Mouse (Mus musculus) liver, adult 2 months (tissue): Measurements from ENCODE around the gene Gm27179. TPM values are rescaled to one million over a fixed set of nuclear protein-coding genes. Genes with fewer than 3 reads are reported as not detected.
"Not testable (repeated sequence)": the region's sequence is repeated elsewhere in the genome, so short reads cannot be mapped to it uniquely, and the experiment has no call there.

Source experiments
- DNase-seq: peaks from one replicate; pipeline ENCODE4 v3.0.0-alpha.2; 2011; ENCODE audit warnings: low read depth, low spot score; ENCODE audit errors: extremely low read depth
- H3K27ac ChIP-seq: fragments of 200-500 bp; replicated peaks from 2 replicates; pipeline ENCODE4 v1.5.1; 2012; ENCODE audit warnings: low read depth, mild to moderate bottlenecking, control low read depth, inconsistent platforms, low read length; ENCODE audit not compliant: insufficient read depth
- H3K27me3 ChIP-seq: fragments of 200-500 bp; 2 replicates; pipeline ENCODE4 v1.6.1; 2012; ENCODE audit warnings: mild to moderate bottlenecking, moderate library complexity, low read length, inconsistent platforms; ENCODE audit not compliant: control insufficient read depth, insufficient read depth
- H3K36me3 ChIP-seq: fragments of 200-500 bp; 2 replicates; pipeline ENCODE4 v1.6.1; 2012; ENCODE audit warnings: low read length, inconsistent platforms; ENCODE audit not compliant: control insufficient read depth, insufficient read depth
- H3K4me1 ChIP-seq: fragments of 200-500 bp; 2 replicates; pipeline ENCODE4 v1.6.1; 2011; ENCODE audit warnings: low read length; ENCODE audit not compliant: control insufficient read depth, insufficient read depth
- H3K4me3 ChIP-seq: fragments of 200-500 bp; 2 replicates; pipeline ENCODE4 v1.5.1; 2011; ENCODE audit warnings: low read depth, mild to moderate bottlenecking, control low read depth, low read length, moderate library complexity; ENCODE audit not compliant: insufficient read depth
- H3K79me2 ChIP-seq: fragments of 200-500 bp; 2 replicates; pipeline ENCODE4 v1.6.1; 2012; ENCODE audit warnings: inconsistent platforms, mild to moderate bottlenecking, low read length, moderate library complexity; ENCODE audit not compliant: control insufficient read depth, insufficient read depth
- H3K9ac ChIP-seq: fragments of 200-500 bp; 2 replicates; pipeline ENCODE4 v1.6.1; 2012; ENCODE audit warnings: low read depth, mild to moderate bottlenecking, control low read depth, inconsistent platforms, low read length
- WGBS: fragments of 180-500 bp; shearing (Covaris S2); methylation state at CpG from one replicate; pipeline ENCODE4 v1.1.7; 2018; 5-methylcytosine and 5-hydroxymethylcytosine counted together
- polyA plus RNA-seq: library from polyadenylated mRNA; depleted of rRNA; stranded (reverse); fragments of >200 nt; gene quantifications from 2 replicates; pipeline ENCODE4 v1.2.3, GENCODE M21; 2012
- total RNA-seq: library from RNA; depleted of rRNA; stranded (reverse); fragments of >200 nt; gene quantifications from 2 replicates; pipeline ENCODE4 v1.2.3, GENCODE M21; 2014

Gm27179 gene
- total and polyA plus RNA-seq, 2 experiments = not detected

- not testable (repeated sequence) for H3K27ac ChIP-seq, H3K79me2 ChIP-seq, H3K9ac ChIP-seq, DNase-seq, H3K4me1 ChIP-seq, H3K4me3 ChIP-seq, H3K36me3 ChIP-seq, H3K27me3 ChIP-seq
- WGBS = no CpG with 5 or more reads among the region's 3 CpGs
These were observed 17.8 kb downstream of the Gm27179 start for GRCm38 (mm10) chr14:69494522-69494921.

GRCm38 (mm10) chr14:69488001-69488400 is 24.3 kb downstream of the Gm27179 start:
- not testable (repeated sequence) for DNase-seq, H3K27ac ChIP-seq, H3K4me3 ChIP-seq, H3K36me3 ChIP-seq, H3K79me2 ChIP-seq, H3K27me3 ChIP-seq, H3K9ac ChIP-seq, H3K4me1 ChIP-seq
- no CpG with 5 or more reads among the region's 10 CpGs for WGBS

DNA sequence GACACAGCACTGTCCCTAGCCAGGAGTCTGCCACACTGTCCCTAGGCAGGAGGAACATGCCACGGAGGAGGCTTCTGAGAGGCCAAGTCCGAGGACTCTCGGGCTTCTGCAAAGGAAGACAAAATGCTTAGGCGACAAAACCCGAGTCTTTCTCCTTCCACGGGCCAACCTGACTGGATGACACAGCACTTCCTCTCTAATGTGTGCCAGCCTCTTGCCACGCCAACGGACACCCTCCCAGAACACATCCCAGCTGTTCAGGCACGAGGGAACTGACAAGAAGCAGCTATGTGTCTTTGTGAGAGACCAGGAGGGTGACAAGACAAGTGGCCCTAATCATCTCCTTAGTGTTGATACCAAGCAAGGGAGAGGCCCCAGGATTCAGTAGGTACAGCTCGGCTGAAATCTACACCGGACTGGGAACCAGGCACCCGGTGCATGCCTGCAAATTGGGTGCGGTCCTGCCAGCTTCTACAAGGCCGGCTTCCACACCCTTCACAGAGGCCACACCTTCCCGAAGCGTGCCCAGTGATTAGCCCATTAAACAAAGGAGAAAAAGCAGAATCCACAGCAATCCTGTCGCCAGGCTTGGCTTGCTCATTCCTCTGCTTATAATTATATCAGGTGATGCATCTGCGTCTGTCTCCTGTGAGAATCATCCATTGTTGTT is 26.7 kb downstream of the Gm27179 start:
- not testable (repeated sequence) for H3K4me3 ChIP-seq, H3K36me3 ChIP-seq, H3K27ac ChIP-seq, H3K4me1 ChIP-seq, H3K27me3 ChIP-seq, H3K9ac ChIP-seq, DNase-seq, H3K79me2 ChIP-seq
- no CpG with 5 or more reads among the region's 18 CpGs for WGBS

DNA sequence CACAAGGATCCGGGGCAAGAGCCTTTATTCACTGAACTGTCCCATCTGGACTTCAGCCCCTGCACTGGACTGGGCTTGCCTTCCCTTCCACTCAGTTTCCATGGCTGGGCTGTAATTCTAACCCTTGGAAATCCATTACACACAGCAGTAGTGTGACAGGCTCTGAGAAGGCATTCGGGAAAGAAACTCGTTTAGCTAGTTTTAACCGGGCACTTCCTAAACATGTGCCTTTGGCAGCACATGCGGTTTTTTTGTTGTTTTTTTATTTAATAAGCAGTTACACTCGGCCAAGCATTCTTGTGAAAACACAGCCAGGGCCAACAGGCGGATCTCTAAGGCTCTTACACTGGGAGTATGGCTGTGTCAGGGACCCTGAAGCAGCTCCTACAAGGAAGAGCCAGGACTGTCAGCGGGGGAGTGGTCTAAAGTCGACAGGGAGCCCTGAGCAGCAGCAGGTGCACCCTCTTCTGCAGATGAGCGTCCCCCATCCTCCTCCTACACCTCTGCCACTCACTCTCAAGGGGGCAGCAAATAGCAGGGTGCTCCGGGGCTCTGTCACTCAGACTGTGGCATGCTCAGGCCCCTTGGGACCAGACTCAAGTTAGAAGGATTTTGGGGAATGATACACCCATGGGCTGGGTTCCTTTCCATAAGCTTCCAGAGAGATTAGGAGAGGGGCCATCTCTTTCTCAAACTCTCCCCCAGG is 38.3 kb downstream of the Gm27179 start:
- DNase-seq, H3K79me2 ChIP-seq, H3K27ac ChIP-seq, H3K27me3 ChIP-seq, H3K4me1 ChIP-seq, H3K36me3 ChIP-seq, H3K4me3 ChIP-seq, H3K9ac ChIP-seq: not testable (repeated sequence)
- WGBS = no CpG with 5 or more reads among the region's 11 CpGs

GRCm38 (mm10) chr14:69473322-69473721 is 39.0 kb downstream of the Gm27179 start:
- WGBS = no CpG with 5 or more reads among the region's 2 CpGs
- DNase-seq = not testable (repeated sequence)

GRCm38 (mm10) chr14:69470122-69470708 is 42.1 kb downstream of the Gm27179 start:
- not testable (repeated sequence) for H3K36me3 ChIP-seq, H3K79me2 ChIP-seq, DNase-seq, H3K27me3 ChIP-seq, H3K9ac ChIP-seq, H3K4me1 ChIP-seq, H3K27ac ChIP-seq, H3K4me3 ChIP-seq
- WGBS = no CpG with 5 or more reads among the region's 8 CpGs

More at GRCm38 (mm10) chr14:69473322-69473721, 39.0 kb downstream of the Gm27179 start:
- not testable (repeated sequence) for H3K36me3 ChIP-seq, H3K27ac ChIP-seq, H3K9ac ChIP-seq, H3K79me2 ChIP-seq, H3K27me3 ChIP-seq, H3K4me1 ChIP-seq, H3K4me3 ChIP-seq

DNA sequence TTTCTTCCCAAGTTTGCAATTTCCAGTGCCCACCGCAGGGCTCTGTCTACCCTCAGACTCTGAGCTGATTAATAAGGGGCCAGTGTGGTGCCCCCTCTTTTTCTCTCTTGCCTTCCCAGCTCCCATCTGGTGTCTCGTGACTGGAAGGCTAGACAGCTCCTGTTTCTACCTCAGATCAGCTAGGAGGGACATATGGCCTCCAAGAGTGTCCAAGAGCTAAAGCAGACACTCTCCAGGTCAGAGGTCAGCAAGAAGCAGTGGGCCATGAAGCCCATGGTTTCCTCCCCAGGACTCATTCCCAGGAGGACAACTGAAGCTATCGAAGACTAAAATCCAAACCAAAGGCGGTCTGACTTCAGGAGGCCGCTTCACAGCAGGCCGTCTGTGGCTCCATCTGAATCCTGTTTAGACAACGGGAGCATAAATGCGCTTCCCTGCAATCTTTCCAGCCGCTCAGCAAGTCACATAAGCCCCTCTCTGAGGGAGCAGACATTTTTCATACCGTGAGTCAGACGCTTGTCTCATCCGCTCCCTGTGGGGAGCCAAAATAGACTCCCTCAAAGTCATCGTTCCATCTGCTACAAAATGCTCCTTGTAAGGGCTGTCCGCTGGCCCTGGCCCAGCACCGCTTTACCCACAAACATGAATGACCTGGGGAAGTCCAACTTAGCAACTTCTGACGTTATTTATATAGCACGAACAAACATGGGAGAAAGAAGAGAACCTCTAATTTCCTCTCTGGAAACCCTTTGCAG is 44.6 kb downstream of the Gm27179 start:
- DNase-seq, H3K36me3 ChIP-seq, H3K79me2 ChIP-seq, H3K27ac ChIP-seq, H3K4me3 ChIP-seq, H3K9ac ChIP-seq, H3K4me1 ChIP-seq, H3K27me3 ChIP-seq: not testable (repeated sequence)
- WGBS = no CpG with 5 or more reads among the region's 17 CpGs

DNA sequence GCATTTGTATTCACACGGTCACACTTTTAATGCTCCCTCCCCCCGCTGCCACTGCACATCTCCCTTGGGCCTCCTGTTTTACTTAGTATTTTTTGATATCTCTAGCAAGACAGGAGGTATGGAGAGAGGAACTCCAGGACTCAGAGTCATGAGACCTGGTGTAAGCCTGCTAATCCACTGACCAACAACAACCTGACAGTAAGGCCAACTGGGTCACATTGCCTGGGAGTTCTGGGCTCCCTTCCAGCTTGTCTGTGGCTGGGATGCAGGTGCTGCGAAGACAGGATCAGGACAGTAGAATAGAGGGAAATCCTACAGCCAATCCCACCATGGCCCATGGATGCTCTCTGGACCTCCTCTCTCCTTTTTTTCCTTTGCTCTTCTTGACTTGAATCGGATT is 47.9 kb downstream of the Gm27179 start:
- not testable (repeated sequence) for H3K27me3 ChIP-seq, H3K9ac ChIP-seq, H3K4me3 ChIP-seq, DNase-seq, H3K4me1 ChIP-seq, H3K27ac ChIP-seq, H3K79me2 ChIP-seq, H3K36me3 ChIP-seq
- no CpG with 5 or more reads among the region's 4 CpGs for WGBS
